Mouse (Mus musculus) lung, postnatal 25 days (tissue): Measurements from ENCODE around the gene Runx3.
A peak's percentile ranks its signal among the peaks of the same experiment; 100 is the strongest.

Experiments used
- DNase-seq: peaks from one replicate; pipeline ENCODE4 v3.0.0; 2022; ENCODE audit warnings: low spot score

Gene Runx3

GRCm38 (mm10) chr4:135120342-135121100 lies at the start of gene Runx3:
Gene Runx3 (plus strand): TSS chr4:135120652.
- DNase-seq = peak; percentile 53

GRCm38 (mm10) chr4:135072671-135073070 lies 47.8 kb upstream of the Runx3 start:
- no peak for DNase-seq

- no peak for DNase-seq
Measured at GRCm38 (mm10) chr4:135073523-135073922, 46.9 kb upstream of the Runx3 start.

GRCm38 (mm10) chr4:135074646-135075045 lies 45.8 kb upstream of the Runx3 start:
- DNase-seq = no peak

GRCm38 (mm10) chr4:135075360-135075759 lies 45.1 kb upstream of the Runx3 start:
- DNase-seq = no peak

GRCm38 (mm10) chr4:135076611-135077010 lies 43.8 kb upstream of the Runx3 start:
- no peak for DNase-seq

GRCm38 (mm10) chr4:135077196-135077595 lies 43.3 kb upstream of the Runx3 start:
- no peak for DNase-seq

- peak; percentile 11 for DNase-seq
Measured at GRCm38 (mm10) chr4:135079859-135080640, 40.4 kb upstream of the Runx3 start.

GRCm38 (mm10) chr4:135080641-135080920 lies 39.9 kb upstream of the Runx3 start:
- no peak for DNase-seq

GRCm38 (mm10) chr4:135083089-135083488 lies 37.4 kb upstream of the Runx3 start:
- no peak for DNase-seq

GRCm38 (mm10) chr4:135085077-135085853 lies 35.2 kb upstream of the Runx3 start:
- DNase-seq = no peak

- DNase-seq = no peak
Measured at GRCm38 (mm10) chr4:135090613-135091012, 29.8 kb upstream of the Runx3 start.

GRCm38 (mm10) chr4:135092871-135093270 lies 27.6 kb upstream of the Runx3 start:
- DNase-seq = no peak

GRCm38 (mm10) chr4:135095693-135096092 lies 24.8 kb upstream of the Runx3 start:
- no peak for DNase-seq

GRCm38 (mm10) chr4:135097910-135098891 lies 22.3 kb upstream of the Runx3 start:
- peak; percentile 7 for DNase-seq

GRCm38 (mm10) chr4:135102019-135102740 lies 18.3 kb upstream of the Runx3 start:
- DNase-seq = no peak

GRCm38 (mm10) chr4:135102761-135103160 lies 17.7 kb upstream of the Runx3 start:
- DNase-seq = no peak

- no peak for DNase-seq
Measured at GRCm38 (mm10) chr4:135103800-135104199, 16.7 kb upstream of the Runx3 start.

- no peak for DNase-seq
Measured at GRCm38 (mm10) chr4:135106968-135107367, 13.5 kb upstream of the Runx3 start.

- DNase-seq = no peak
Measured at GRCm38 (mm10) chr4:135108666-135109065, 11.8 kb upstream of the Runx3 start.

GRCm38 (mm10) chr4:135113656-135114055 lies 6.8 kb upstream of the Runx3 start:
- no peak for DNase-seq
